Mouse (Mus musculus): ENCODE data around the gene Mc1r. TPM values are rescaled to one million over a fixed set of nuclear protein-coding genes. Genes with fewer than 3 reads are reported as not detected.

The Mc1r gene
- total and polyA plus RNA-seq, 3 experiments: 0.31 to 0.45 TPM; not detected in 1

DNA sequence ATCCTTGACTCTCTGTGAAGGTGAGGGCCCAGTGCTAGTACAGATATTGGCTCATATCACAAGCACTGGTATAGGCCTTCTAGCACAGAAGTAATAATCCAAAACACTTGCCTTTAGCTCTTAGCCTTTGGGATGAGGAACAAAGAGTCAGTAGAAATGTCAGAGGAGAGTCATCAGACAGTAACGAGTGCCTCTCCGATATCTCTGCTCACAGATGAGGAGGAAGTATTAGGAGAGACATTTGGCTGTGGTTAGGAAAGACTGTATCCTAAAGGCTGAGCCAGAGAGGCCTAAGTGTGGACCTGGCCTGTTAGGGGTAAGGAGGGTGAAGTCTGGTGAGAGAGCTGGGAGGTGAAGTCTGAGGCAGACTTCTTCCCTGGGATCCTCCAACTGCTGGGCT is 34.9 kb downstream of the Mc1r start:
- 0 out of 4 replicates have a peak overlapping the region, but pooled peaks of 1 of the 2 experiments have one; percentile 3 for H3K4me3 ChIP-seq (ENCODE audit: control insufficient read depth in 1 of 2, insufficient read depth in 1 of 2, low read depth in 2 of 2, low read length in 2 of 2)
- H3K9me3 ChIP-seq (replicated peaks; ENCODE audit: insufficient read depth, low read length): no peaks in the 10 kb centered on the region
- H3K4me1 ChIP-seq (ENCODE audit: control insufficient read depth in 1 of 2, insufficient read depth in 2 of 2, low read length in 2 of 2): peaks cover 6 to 20% of the 10 kb centered on the region in 2 experiments
- TF ChIP-seq GABPA (IDR thresholded peaks at IDR 0.05; ENCODE audit: low read depth, low read length): no peak
- TF ChIP-seq JUND (IDR thresholded peaks at IDR 0.05; ENCODE audit: low read depth, low read length): no peak
- TF ChIP-seq POLR2AphosphoS2 (IDR thresholded peaks at IDR 0.05; ENCODE audit: low read length): no peak
- TF ChIP-seq MEF2A (IDR thresholded peaks at IDR 0.05; ENCODE audit: extremely low read depth, insufficient replicate concordance, low read depth, low read length, poor library complexity, severe bottlenecking): no peak
- TF ChIP-seq EP300 (IDR thresholded peaks at IDR 0.05; ENCODE audit: low read depth in 1 of 2, low read length in 2 of 2): peak; percentile 38 to 41; a peak in 2 of 4 replicates
- TF ChIP-seq MAFK (IDR thresholded peaks at IDR 0.05; ENCODE audit: borderline replicate concordance, low read depth, low read length): no peak
- TF ChIP-seq NRF1 (IDR thresholded peaks at IDR 0.05; ENCODE audit: insufficient read depth, low read depth, low read length, poor library complexity, severe bottlenecking): no peak
- no peak for TF ChIP-seq HCFC1 (IDR thresholded peaks at IDR 0.05; ENCODE audit: low read depth, low read length)
- TF ChIP-seq TCF12 (IDR thresholded peaks at IDR 0.05; ENCODE audit: low read depth, low read length): peak; percentile 31; the same call in 1 of the 2 replicates
- TF ChIP-seq RAD21 (IDR thresholded peaks at IDR 0.05; ENCODE audit: low read depth, low read length): no peak
- TF ChIP-seq MAX (IDR thresholded peaks at IDR 0.05; ENCODE audit: low read length): no peak
- peak; percentile 40; the same call in 1 of the 2 replicates for TF ChIP-seq RCOR1 (IDR thresholded peaks at IDR 0.05; ENCODE audit: low read depth, low read length)
- TF ChIP-seq CHD2 (IDR thresholded peaks at IDR 0.05; ENCODE audit: low read length): no peak
- no peak for TF ChIP-seq E2F4 (IDR thresholded peaks at IDR 0.05; ENCODE audit: borderline replicate concordance, low read depth, low read length)
- no peak for TF ChIP-seq USF1 (IDR thresholded peaks at IDR 0.05; ENCODE audit: low read depth, low read length)
- TF ChIP-seq ETS1 (IDR thresholded peaks at IDR 0.05; ENCODE audit: low read depth, low read length): no peak
- TF ChIP-seq TAL1 (IDR thresholded peaks at IDR 0.05; ENCODE audit: low read length): peak; percentile 64
- TF ChIP-seq NELFE (IDR thresholded peaks at IDR 0.05; ENCODE audit: low read depth, low read length): no peak
- no peak for TF ChIP-seq CTCF (IDR thresholded peaks at IDR 0.05 in 2 of 3, conservative IDR thresholded peaks at IDR 0.05 in 1 of 3; ENCODE audit: control insufficient read depth in 1 of 3, insufficient read depth in 1 of 3, low read depth in 2 of 3, low read length in 3 of 3, poor library complexity in 1 of 3, severe bottlenecking in 1 of 3)
- TF ChIP-seq UBTF (IDR thresholded peaks at IDR 0.05; ENCODE audit: borderline replicate concordance, insufficient read depth, low read depth, low read length): no peak
- no peak for TF ChIP-seq ZMIZ1 (IDR thresholded peaks at IDR 0.05; ENCODE audit: low read depth, low read length)
- no peak for TF ChIP-seq GATA1 (IDR thresholded peaks at IDR 0.05; ENCODE audit: low read depth, low read length)
- peak; percentile 33; the same call in 1 of the 2 replicates for TF ChIP-seq TBP (IDR thresholded peaks at IDR 0.05; ENCODE audit: low read depth, low read length)
- TF ChIP-seq SIN3A (IDR thresholded peaks at IDR 0.05; ENCODE audit: low read length): peak; percentile 49; the same call in 1 of the 2 replicates
- no peak for TF ChIP-seq ZC3H11A (IDR thresholded peaks at IDR 0.05; ENCODE audit: low read depth, low read length)
- TF ChIP-seq CHD1 (IDR thresholded peaks at IDR 0.05; ENCODE audit: low read depth, low read length): no peak
- no peak for TF ChIP-seq USF2 (IDR thresholded peaks at IDR 0.05; ENCODE audit: borderline replicate concordance in 1 of 2, insufficient read depth in 1 of 2, low read depth in 1 of 2, low read length in 2 of 2)
- H3K27ac ChIP-seq (ENCODE audit: control insufficient read depth, low read depth, low read length): peak overlapping the region; percentile 37
- peaks cover 0 to 3% of the 10 kb centered on the region in 2 experiments; a peak in 1 of 4 replicates for H3K36me3 ChIP-seq (ENCODE audit: control insufficient read depth in 1 of 2, insufficient read depth in 2 of 2, low read length in 2 of 2)
- peak; percentile 80 for DNase-seq (ENCODE audit: low read depth, low spot score)
- peaks cover 4% of the 10 kb centered on the region; the same call in 1 of the 2 replicates for H3K79me2 ChIP-seq (ENCODE audit: control insufficient read depth, insufficient read depth, low read length, poor library complexity)
- peak overlapping the region; percentile 12; the same call in 1 of the 2 replicates for H3K9ac ChIP-seq (ENCODE audit: control insufficient read depth, low read depth, low read length, poor library complexity, severe bottlenecking)
- H3K27me3 ChIP-seq (ENCODE audit: control insufficient read depth in 1 of 2, insufficient read depth in 2 of 2, low read length in 2 of 2): no peaks in the 10 kb centered on the region
